Mouse (Mus musculus) left cerebral cortex, adult 11 months (tissue): ENCODE measurements around the gene B3gnt8.

Source experiments
- DNase-seq: peaks from one replicate; pipeline ENCODE4 v3.0.0; 2022; ENCODE audit warnings: low spot score

B3gnt8 gene

DNA sequence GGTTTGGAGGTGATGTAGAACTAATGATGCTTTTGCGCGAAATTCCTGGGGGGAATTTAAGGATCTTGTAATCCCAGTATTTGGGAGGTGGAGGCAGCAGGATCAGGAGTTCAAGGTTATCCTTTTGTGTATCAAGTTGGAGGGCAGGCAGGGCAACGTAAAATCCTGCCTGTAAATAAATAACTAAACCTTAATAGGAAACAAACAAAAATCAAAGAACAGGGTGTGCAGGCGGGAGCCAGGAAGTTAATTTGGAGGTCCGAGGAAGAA, 6.8 kb upstream of the B3gnt8 start:
- DNase-seq, result no peak

DNA sequence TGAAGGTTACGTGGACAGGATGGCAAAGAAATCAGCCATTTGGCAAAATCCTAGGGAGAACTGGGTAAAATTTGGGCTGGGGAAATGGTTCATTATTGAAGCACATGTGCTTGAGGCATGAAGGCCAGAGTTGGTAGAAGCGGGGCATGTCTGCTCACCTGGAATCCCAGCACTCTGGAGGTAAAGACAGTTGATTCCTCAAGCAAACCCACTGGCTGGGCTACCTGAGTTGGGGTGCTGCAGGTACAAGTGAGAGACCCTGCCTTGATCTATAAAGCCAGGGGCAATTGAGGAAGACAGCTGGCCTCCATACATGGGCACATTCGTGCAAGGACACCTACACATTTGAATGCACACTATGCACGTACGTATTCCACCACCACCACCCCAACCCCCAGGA, 6.4 kb upstream of the B3gnt8 start:
- no peak for DNase-seq

DNA sequence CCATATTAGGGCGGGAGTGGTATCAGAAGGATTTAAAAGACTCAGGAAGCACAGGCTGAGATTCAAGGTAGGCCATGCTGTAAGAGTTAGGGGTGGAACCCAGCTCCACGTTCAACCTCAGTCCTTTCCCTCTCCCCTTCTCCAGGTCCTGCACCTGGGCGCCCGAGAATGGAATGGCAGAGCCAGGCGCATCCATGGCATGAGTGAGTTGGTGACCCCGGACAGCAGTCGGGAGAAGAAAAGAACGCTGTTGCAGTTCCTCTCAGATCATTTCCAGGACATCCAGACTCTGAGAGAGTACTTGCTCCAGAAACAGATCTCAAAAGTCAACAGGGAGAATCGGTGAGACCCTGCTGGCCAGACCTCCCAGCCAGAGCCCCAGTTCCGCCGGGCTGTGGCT, 5.7 kb upstream of the B3gnt8 start:
- DNase-seq, result no peak

DNA sequence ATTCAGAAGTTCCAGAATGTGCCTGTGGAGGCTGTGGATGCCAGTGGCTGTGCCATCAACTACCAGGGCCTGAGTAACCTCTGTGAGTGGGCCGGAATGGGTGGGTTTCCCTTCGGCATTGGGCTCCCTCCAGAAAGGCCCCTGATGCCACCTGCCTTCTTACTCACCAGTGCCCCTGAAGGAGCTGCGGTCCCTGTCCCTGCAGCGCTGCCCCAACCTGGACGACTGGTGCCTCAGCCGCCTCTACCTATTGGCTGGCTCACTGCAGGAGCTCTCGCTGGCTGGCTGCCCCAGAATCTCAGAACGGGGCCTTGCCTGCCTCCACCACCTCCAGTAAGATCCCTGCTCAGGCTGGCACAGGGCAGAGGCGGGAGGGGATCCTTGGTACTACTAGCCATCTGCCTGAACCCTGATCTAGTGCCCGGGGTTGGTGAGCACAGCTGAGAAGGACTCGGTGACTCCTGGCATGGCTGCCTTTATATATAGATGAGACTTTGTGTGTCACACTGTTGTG, 2.5 kb upstream of the B3gnt8 start:
- DNase-seq, result no peak

DNA sequence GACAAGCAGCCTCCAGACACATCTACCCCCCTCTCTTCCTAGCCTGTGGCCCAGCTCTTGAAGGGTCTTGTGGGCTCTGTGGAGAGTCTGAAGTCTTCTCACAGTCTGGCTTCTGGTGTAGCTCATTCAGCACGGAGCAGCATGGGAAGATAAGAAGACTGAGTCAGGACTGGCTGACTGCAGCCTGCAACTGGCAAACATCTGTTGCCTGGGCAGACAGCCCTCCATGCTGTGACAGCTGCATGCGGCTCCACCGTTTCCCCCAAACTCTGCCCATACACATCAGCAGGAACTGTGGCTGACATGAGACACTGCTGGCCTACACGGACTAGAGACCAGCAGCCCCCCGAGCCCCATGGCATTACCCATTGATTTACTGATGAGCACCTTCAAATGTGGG, 1.6 kb upstream of the B3gnt8 start:
- no peak for DNase-seq

DNA sequence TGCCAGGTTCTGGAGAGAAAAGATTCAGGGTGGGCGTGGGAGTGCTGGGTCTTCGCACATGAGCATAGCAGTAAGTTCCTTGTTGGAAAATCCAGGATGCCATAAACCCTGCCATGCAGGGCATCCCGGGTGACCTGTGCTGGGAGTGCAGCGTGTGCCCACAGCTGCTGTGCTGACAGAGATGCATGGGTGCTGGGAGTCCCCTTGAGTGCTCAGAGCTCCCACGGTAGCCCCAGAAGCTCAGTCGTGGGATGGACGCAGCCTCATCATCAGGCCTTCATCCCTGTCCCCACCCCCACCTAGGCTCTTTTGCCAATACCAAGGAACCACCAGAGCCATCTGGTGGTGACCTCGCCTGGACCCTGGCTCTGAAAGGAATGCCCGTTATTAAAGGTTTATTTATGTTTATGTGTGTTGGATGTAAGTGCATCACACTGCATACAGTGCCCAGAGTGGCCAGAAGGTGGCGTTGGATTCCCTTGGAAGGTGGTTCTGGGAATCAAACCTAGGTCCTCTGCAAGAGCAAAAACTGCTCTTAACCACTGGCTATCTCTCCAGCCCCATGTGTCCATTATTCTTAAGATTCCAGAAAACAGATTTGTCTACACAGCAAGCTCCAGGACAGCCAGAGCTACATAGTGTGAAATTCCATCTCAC, 732 bp upstream of the B3gnt8 start:
- no peak for DNase-seq

DNA sequence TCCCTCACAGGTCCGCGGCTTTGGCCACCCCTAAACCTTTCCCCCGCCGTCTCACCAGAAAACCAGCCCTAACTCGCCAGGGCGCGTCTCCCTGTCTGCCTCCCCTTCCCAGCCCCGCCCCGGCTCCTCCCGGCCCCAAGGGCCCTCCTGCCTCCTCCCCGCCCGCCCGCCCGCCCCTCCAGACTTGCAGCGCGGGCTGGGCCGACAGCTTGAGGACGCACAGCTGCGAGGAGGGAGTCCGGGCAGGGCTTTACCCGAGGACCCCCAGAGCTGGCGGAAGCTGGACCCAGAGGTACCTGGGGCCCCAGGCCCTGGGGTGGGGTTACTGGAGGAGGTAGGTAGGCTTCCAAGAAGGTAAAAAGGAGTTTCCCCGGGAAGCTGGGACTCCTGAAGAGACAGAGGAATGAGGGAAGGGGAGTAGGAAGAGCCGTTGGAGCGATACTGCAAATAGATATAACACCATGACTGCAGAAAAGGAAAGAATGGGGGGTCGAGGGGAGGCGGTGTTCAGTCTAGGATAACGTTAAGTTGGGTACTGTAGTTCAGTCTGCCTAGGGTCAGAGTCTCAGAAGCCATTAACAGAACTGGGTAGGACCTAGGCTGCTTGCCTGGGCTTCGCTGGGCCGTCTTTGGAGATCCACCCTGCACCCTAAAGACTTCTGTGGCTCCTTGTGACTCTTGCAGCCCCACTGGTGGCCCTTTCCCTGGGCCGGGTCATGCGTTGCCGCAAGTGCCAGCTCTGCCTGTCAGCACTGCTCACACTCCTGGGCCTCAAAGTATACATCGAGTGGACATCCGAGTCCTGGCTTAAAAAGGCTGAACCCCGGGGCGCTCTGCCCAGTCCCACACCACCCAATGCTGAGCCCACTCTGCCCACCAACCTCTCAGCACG, 1.2 kb downstream of the B3gnt8 start:
- no peak for DNase-seq

DNA sequence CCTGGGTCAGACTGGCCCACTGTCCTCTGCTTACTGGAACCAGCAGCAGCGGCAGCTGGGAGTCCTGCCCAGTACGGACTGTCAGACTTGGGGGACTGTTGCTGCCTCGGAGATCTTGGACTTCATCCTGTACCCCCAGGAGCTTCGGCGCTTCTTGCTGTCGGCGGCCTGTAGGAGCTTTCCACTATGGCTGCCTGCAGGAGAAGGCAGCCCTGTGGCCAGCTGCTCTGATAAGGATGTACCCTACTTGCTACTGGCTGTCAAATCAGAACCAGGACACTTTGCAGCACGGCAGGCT, 1.8 kb downstream of the B3gnt8 start:
- DNase-seq, result no peak

DNA sequence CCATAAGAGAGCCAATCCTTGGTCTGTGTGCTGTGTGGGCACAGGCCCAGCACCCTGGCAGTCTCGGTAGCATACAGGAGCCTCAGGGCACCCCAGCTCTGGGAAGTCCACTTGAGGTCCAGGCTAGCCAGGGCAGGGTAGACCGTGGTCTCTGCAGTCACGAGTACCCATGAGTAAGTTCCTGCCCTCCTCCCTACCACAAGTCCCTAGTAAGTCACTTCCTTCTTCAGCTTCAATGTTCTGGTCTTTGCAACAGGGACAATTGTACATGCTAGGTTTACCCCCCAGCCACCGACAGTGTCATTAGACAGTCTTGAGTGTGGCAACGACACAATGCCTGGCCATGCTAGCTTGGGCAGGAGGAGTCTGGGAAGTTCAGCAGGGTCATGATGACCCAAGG, 6.2 kb downstream of the B3gnt8 start:
- DNase-seq, result no peak

DNA sequence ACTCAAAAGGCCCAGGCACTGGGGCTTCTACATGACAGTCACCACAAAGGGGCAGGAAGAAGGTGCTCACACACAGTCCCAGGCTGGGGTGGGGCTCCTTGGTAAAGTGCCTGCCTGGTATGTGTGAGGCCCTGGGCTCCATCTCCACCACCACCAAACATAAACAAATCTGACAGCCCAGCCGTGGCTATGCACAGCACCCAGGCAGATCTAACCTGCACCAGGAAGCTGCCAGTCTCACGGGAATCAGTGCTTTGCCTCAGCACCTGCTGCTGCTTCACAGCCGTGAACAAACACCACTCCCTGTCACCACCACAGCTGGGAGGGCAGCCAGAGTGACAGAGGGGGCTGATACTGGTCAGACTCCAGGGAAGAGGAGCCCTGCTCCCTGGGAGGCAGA, 9.9 kb downstream of the B3gnt8 start:
- DNase-seq, result no peak

DNA sequence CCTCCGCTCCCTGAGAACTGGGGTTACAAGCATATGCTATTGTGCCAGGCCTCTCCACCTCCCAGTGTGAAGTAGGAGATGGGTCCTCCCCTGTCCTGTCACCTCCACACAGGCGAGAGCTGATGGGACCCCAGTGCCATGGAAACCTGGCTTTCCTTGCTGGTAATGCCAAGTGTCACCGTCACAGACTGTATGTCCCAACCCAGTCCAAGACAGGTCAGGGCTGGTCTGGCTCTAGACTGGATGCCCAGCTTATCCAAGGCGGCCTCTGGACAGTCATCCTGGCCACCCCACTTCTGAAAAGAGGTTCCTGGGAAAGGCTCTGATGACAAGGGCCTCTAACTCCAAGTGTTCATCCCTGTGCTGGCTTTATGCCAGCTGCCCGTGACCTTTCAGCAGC, 10.6 kb downstream of the B3gnt8 start:
- no peak for DNase-seq

DNA sequence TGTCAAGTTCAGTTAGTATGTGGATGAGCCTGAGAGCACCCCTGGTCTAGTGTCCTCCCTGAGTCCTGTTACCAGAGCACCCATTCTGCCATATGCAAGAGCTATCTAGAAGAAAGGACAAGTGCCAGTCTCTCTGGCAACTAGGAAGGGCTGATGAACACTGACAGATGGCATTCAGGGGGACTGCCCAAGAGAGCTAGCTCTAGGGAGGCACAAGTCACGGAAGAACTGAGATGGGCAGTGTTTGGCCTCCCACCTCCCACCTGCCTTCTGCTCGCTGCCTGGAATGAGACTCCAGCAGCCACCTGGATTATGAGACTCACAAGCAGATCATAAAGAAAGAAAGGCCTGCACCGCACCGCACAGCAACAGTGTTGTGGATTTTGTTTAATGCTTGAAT, 13.3 kb downstream of the B3gnt8 start:
- DNase-seq, result no peak

DNA sequence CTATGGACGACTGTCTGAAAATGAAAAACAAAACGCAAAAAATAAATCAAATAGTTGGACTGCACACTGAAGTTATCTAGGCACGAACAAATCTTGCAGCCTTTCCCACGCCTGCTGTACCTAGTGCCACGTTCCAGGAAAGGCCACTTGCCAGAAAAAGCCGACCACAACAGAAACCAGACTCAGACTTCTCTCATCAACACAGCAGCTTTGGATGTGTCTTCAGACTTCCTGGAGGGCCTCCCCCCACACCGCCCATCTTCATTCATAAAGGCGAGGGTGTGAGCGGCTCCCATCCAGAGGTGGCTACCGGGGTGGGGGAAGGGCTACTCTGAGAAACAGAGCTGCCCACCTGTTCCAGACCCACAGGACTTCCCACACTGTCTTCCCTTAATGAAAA, 17.7 kb downstream of the B3gnt8 start:
- DNase-seq, result no peak

DNA sequence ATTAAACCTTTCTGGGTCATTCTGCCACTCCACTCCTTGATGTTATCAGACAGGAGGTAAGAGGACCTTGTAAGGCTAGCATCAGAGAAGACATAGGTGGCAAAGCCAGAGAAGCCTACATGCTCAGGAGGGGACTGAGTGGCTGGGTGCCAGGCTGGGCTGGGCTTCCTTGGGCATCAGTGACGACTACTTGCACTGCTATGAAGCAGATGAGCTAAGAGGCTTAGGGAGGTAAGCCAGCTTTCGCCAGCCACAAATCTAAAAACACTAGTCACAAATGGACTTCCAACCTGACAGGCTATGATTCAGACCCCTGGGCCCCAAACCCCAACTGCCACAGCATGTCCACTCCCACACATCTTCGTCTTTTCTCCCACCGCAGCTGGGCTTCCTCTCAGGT, 18.2 kb downstream of the B3gnt8 start:
- no peak for DNase-seq

DNA sequence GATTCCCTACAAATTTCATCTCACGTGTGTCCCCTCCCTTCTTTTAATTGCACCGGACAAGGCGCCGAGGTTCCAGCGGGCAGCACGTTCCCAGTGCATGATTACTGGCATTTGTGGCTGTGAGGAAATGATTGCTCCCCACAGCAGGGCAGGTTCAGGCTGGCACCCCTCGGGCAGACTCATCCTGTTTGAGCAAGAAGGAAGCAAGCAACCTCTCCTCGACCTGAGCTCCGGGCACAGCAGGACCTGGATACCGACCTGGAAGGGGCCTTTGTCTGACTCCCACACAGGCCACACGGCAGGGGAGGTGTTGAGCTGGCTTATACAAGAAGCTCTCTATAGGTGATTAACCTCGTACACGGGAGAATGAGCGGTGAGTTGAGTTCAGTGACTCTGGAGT, 18.6 kb downstream of the B3gnt8 start:
- DNase-seq, result no peak

DNA sequence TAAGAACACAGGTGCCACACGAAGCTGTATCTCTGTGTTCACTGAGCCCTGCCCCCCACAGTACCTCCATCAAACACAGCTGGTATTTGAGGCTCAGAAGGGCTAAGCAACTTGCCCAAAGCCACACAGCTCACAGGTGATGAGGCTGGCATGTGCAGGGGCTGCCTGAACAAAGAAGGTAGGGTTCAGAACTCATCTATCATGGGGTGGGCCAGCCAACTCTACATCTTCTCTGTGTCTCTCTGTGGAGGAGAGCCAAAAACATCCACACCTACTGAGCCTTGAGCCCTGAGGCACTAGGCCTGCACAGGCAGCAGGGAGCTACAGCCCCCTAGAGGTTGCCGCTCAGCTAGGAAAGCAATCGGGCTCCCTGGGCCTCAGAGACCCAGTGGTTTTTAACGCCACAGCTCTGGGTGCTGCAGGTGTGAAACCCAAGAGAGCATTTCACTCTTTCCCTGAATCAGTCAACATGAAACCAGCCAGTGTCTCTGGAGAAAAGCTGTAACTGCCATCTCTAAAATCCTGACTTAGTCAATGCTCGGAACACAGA, 21.2 kb downstream of the B3gnt8 start:
- no peak for DNase-seq

DNA sequence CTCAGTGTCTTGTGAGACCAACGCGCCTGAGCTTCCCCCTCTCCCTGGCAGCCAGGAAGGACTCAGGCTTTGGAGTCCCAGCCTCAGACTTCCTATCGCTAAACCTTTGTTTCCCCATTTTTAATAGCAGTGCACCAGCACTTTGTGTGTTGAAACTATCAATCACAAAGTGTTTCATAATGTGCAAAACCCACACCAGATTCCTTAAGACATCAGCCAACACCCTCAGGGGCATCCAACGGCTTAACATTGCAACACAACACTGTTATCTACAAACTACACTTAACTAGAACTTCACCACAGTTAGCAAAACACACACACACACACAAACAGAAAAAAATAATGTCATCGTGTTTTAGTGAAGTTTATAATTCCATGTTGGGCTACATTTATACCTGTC, 23.4 kb downstream of the B3gnt8 start:
- no peak for DNase-seq

DNA sequence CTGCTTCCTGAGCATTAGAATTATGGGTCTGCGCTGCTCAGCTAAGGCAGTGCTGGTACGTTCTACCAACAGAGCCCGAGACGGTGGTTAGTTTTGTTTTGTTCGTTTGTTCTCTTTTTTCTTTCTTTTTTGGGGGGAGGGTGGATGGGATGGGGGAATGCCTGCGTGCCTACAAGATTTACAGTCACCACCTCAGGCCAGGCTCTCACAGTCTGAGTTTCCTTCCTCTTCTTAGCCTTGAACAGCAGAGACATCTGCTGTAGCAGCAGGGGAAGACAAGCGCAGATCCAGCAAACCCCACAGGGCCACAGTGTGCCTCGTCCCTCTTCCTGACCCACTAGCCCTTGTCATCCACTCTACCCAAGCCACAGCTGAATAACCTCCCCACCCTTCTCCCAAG, 24.8 kb downstream of the B3gnt8 start:
- no peak for DNase-seq

DNA sequence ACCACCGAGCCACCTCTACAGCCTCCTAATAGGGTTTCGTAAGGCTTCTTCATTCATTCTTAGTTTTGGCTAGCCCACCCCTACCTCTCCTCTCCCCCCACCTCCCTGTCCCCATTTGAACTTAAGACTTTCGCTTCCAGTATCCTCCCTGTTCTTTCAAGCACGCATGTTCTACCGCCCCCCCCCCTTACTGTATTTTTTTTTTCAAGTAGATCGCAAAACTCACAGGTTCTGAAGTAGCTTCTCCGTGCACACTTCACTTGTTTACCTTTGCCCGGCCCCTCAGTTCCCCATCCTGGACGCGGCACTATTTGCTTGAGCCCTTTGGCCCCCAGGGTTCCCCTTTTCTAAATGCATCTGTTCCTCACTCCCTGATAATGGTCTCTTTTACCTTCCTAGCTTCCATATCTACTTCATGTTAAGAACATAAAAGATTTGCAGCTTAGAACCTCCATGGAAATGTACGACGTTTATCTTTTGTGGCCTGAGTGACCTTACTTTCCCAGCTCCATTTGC, 25.8 kb downstream of the B3gnt8 start:
- no peak for DNase-seq

DNA sequence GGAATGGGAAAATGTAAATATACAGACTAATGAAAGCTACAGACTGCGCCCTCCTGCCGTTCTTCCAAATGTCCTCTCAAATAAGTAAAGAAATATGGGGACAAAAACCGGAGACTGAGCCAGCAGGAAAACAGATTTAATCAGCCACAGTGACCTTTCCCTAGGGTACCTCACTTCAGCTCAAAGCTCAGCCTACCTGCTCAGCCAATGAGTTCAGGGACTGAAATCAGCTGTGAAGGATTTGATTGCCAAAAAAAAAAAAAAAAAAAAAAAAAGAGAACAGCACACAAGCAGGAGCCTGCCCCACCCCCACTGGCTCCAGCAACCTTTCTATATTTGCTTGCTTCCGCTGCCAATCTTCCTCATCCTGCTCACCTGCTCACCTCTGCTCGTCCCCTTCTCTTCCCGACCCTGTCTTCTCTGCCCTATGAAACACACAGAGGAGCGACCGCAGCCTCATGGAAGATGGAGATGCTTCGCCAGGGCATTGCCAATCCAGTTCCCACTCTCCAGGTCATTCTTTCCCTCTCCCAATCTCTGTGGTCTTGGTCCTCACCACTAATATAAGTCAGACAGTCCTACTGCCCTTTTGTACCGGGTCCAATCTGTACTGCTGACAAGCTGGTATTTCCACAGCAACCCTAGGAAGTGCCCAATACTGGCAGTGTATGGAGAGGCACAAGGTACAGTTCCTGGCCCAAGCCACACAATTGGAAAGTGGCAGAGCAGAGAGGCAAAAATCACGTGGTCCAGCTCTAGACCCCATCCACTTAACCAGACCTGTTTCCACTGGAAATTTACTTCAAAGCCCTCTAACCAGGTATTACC, 29.4 kb downstream of the B3gnt8 start:
- no peak for DNase-seq

DNA sequence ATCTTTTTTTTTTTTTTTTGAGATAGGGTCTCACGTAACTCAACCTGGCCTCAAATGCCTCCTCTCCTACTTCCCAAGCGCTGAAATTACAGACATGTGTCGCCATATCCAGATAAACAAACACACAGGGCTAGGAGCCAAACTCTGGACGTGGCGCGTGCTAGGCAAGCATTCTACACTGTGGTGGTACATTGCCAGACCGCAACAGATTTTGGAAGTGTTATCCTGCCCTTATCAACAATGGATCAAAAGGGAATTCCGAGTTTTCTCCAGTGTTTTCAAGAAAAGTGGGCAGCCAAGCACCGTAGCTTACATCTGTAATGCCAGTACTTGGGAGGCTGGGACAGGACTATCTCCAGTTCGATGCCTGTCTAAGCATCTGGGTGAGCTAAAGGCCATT, 31.3 kb downstream of the B3gnt8 start:
- no peak for DNase-seq

DNA sequence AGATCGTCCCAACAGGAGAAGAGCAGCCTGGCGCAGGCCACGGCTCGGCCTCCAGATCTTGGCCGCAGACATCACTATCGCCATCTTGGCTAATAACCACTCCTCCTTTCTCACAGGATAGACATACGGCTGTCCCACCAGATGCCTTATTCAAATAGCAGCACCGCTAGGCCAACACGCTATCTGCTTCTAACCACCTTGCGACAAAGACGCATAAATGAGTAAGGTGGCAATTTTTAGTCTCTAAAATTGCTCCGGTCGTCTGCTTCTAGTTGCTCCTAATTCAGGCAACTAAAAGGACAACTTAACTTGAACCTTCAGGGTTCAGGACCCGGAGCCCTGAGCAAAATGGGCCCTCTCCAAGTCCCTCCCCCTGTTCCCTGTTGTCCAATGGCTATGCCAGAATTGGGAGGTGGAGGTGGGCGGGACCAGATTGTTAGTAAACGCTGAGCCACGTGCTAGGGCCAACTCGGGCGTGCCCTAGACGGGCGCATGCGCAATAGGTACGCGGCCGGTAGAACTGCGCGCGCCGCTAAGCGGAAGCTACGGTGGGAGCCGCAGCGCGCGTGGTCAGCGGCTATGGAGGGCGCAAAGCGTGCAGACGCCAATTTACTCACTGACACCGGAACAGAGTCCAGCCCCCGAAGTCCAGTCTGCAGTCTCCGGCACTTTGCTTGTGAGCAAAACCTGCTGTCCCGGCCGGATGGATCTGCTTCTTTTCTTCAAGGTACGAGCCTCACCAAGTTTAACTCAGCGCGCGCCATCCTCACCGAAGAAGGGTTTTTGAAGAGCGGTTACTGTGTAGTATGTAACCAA, 32.4 kb downstream of the B3gnt8 start, which contains the start of the genes Bckdha and Exosc5:
Bckdha (minus strand) TSS at position 325 of the 816 bp plus-strand sequence.
Exosc5 (plus strand) TSS at position 508 of the 816 bp plus-strand sequence.
- peak; percentile 99 for DNase-seq
